ENCODE assay signal across 12 mouse cellular contexts in genomic region chr6:134297884-134298619, GRCm38 (mm10).
DNase-seq lines count a peak whose midpoint lies in the region; ATAC-seq and TF ChIP-seq lines count a peak whose summit lies in the region.
"Had no signal": no experiment of that assay in that cellular context is flagged by ENCODE, and none has a peak within 500 bp of the region (broad histone marks: within the 10 kb centered on the region; RNA-seq: fewer than 3 reads in every experiment).

No protein-coding gene starts in this region.

- no peak for DNase-seq in heart, adult 2 months
- DNase-seq in heart, embryonic 10.5 days (ENCODE audit: low spot score), result no peak
- DNase-seq in testis, postnatal 10 days (ENCODE audit: low spot score), result no peak
- DNase-seq in adrenal gland, adult 2 months, result peak; percentile 82
- DNase-seq in splenic B cell, adult 2 months (ENCODE audit: low read depth, low spot score), result peak; percentile 5
- no peak for DNase-seq in hindbrain, embryonic 14.5 days (ENCODE audit: low spot score)
- no peak for DNase-seq in cerebellum, adult 11-12 months
- DNase-seq: embryo, embryonic 11 days; gastrocnemius, postnatal 36 days; heart, postnatal 10 days; kidney, adult 9 months had no signal

- no peaks in the 10 kb centered on the region for H3K27me3 ChIP-seq in heart, adult 2 months (ENCODE audit: control insufficient read depth, insufficient read depth, low read length)
- H3K27me3 ChIP-seq in heart, embryonic 10.5 days (ENCODE audit: insufficient read depth, poor library complexity, severe bottlenecking), result no peaks in the 10 kb centered on the region
- H3K27me3 ChIP-seq in testis, adult 2 months (ENCODE audit: control insufficient read depth, insufficient read depth, low read length), result no peaks in the 10 kb centered on the region
- no peaks in the 10 kb centered on the region for H3K27me3 ChIP-seq in splenic B cell, adult 2 months (ENCODE audit: control insufficient read depth, insufficient read depth, low read length, poor library complexity, severe bottlenecking)
- H3K27me3 ChIP-seq in hindbrain, embryonic 14.5 days (ENCODE audit: control insufficient read depth, insufficient read depth, low read length), result no peaks in the 10 kb centered on the region

- H3K79me2 ChIP-seq in heart, adult 2 months (replicated peaks; ENCODE audit: control insufficient read depth, insufficient read depth, low read length), result no peaks in the 10 kb centered on the region

- no peak overlapping the region for H3K27ac ChIP-seq in heart, adult 2 months
- H3K27ac ChIP-seq in heart, embryonic 10.5 days, result no peak overlapping the region
- H3K27ac ChIP-seq in testis, adult 2 months (ENCODE audit: control insufficient read depth, insufficient read depth, low read depth, low read length), result no peak overlapping the region
- no peak overlapping the region for H3K27ac ChIP-seq in hindbrain, embryonic 14.5 days

- no peaks in the 10 kb centered on the region for H3K36me3 ChIP-seq in heart, adult 2 months (ENCODE audit: control insufficient read depth, insufficient read depth, low read length)
- no peaks in the 10 kb centered on the region for H3K36me3 ChIP-seq in heart, embryonic 10.5 days
- H3K36me3 ChIP-seq in testis, adult 2 months (ENCODE audit: control insufficient read depth, insufficient read depth, low read length), result no peaks in the 10 kb centered on the region
- H3K36me3 ChIP-seq in splenic B cell, adult 2 months (ENCODE audit: control insufficient read depth, insufficient read depth, low read length, poor library complexity, severe bottlenecking), result no peaks in the 10 kb centered on the region
- no peaks in the 10 kb centered on the region for H3K36me3 ChIP-seq in hindbrain, embryonic 14.5 days (replicated peaks; ENCODE audit: control insufficient read depth, insufficient read depth)

- H3K4me3 ChIP-seq in heart, adult 2 months, result no peak overlapping the region
- H3K4me3 ChIP-seq in heart, embryonic 10.5 days, result no peak overlapping the region
- no peak overlapping the region for H3K4me3 ChIP-seq in testis, adult 2 months (ENCODE audit: control insufficient read depth, low read depth, low read length)
- H3K4me3 ChIP-seq in hindbrain, embryonic 14.5 days (replicated peaks; ENCODE audit: low read length), result no peak overlapping the region

- no peak overlapping the region for H3K9ac ChIP-seq in heart, adult 2 months (ENCODE audit: low read depth, low read length)
- H3K9ac ChIP-seq in hindbrain, embryonic 14.5 days, result no peak overlapping the region

- TF ChIP-seq POLR2A in heart, adult 2 months (IDR thresholded peaks at IDR 0.05; ENCODE audit: insufficient read depth, low read depth, low read length), result no peak
- TF ChIP-seq POLR2A in testis, adult 2 months (IDR thresholded peaks at IDR 0.05; ENCODE audit: control insufficient read depth, low read depth, low read length), result no peak

- 70% methylated on average over 13 of the region's 13 CpGs for WGBS in heart, adult 2 months
- 70% methylated on average over 13 of the region's 13 CpGs for WGBS in heart, embryonic 10.5 days
- 84% methylated on average over 13 of the region's 13 CpGs for WGBS in hindbrain, embryonic 14.5 days

- H3K4me1 ChIP-seq in heart, adult 2 months (ENCODE audit: control insufficient read depth, insufficient read depth, low read length), result no peaks in the 10 kb centered on the region
- H3K4me1 ChIP-seq in heart, embryonic 10.5 days, result peaks cover 13% of the 10 kb centered on the region
- no peaks in the 10 kb centered on the region for H3K4me1 ChIP-seq in testis, adult 2 months (ENCODE audit: control insufficient read depth, insufficient read depth, low read length)
- no peaks in the 10 kb centered on the region for H3K4me1 ChIP-seq in hindbrain, embryonic 14.5 days (replicated peaks; ENCODE audit: control insufficient read depth, insufficient read depth, low read length)

- intact Hi-C loops in heart, adult 2 months (cut with DNase I), result no loop called here

- ATAC-seq in hindbrain, embryonic 14.5 days (ENCODE audit: low FRiP score), result no peak

- H3K4me2 ChIP-seq in hindbrain, embryonic 14.5 days (replicated peaks), result no peak overlapping the region

- TF ChIP-seq CTCF in heart, adult 2 months (IDR thresholded peaks at IDR 0.05), result peak; percentile 31
- TF ChIP-seq CTCF in testis, adult 2 months (IDR thresholded peaks at IDR 0.05; ENCODE audit: control insufficient read depth, insufficient read depth, insufficient replicate concordance, low read depth, low read length), result peak; percentile 37; the same call in 1 of the 2 replicates

- no peak for TF ChIP-seq EP300 in heart, adult 2 months (IDR thresholded peaks at IDR 0.05; ENCODE audit: insufficient read depth, low read depth, low read length)

- H3K9me3 ChIP-seq in heart, embryonic 10.5 days, result no peaks in the 10 kb centered on the region
- H3K9me3 ChIP-seq in hindbrain, embryonic 14.5 days (ENCODE audit: control insufficient read depth, low read length), result no peaks in the 10 kb centered on the region

Comparison
In these comparisons a context has a peak if more than half of its experiments do, and no peak if none do; other contexts are left out.
1. DNase-seq: peak in adrenal gland, adult 2 months (single experiment) and splenic B cell, adult 2 months (single experiment); none in heart, adult 2 months (0 of 2), heart, embryonic 10.5 days (single experiment), testis, postnatal 10 days (single experiment), hindbrain, embryonic 14.5 days (single experiment) and cerebellum, adult 11-12 months (single experiment).